Mouse (Mus musculus): ENCODE measurements around the gene Zc3h14.

DNA sequence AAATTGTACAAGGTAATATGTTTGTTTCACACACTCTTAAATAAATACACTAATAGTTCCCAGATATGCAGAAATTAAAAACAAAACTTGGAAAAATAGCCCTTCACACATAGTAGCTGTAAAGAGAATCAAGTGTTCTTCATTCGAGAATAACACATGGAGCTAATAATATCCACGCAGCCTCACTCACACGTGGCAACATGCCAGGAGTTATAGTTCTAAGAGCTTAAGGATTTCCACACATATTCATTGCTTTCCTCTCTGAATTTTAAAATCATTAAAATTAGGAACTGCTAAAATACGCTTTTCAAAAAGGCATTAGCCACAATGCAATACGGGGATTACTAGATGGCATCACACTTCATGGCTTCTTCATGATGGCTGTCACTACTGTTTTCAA, 49.6 kb upstream of the Zc3h14 start:
- no peak for TF ChIP-seq POLR2A (IDR thresholded peaks at IDR 0.05; ENCODE audit: insufficient read depth, low read depth, low read length)
- TF ChIP-seq CTCF (IDR thresholded peaks at IDR 0.05; ENCODE audit: insufficient read depth, low read depth, low read length): no peak
